Mouse (Mus musculus) thymus, postnatal 36 days (tissue): ENCODE data around the gene Olfr1093.

ENCODE experiments used
- DNase-seq, 2 experiments: peaks; one replicate each; pipeline ENCODE4 v3.0.0; 2022; ENCODE audit warnings: mixed read lengths in 2 of 2

The Olfr1093 gene

DNA sequence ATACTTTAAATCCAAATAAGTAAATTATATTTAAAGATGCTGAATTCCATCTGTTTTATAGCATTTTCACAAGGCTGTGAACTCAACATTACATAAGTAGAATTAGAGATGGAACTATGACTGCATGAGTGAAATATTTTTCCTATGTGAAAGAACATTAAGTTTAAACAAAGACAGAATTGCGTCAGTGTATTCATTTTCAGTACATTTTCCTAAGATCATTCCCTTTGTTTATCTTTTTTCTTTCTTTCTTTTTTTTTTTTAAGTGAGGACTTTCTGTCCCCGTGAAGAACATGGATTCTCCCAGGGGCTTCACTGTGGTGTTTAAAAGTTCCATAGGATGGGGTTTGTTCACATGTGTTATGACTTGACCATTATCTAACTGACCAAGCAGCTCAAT, at the start of gene Olfr1093:
Olfr1093 (plus strand) TSS at position 301 of the 400 bp plus-strand sequence.
- no peak for DNase-seq

DNA sequence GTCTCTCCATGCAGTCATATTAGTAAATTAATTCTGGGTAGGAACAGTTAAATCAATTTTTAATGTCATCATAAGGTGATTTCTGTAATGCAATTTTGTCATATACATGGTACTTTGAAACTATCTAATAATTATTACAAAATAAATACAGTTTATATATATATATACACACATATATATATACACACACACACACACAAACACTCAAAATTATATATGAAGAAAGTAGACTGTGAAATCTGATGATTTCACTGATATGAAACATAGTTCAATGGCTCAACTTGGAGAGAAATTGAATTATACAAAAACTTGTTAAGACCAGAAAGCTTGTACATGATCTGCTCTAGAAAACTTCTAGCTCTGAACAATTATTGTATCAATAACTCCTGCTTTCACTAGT, 48.7 kb upstream of the Olfr1093 start, which contains the start of gene Olfr1089:
Olfr1089 (minus strand) TSS at position 101 of the 400 bp plus-strand sequence.
- DNase-seq: no peak

DNA sequence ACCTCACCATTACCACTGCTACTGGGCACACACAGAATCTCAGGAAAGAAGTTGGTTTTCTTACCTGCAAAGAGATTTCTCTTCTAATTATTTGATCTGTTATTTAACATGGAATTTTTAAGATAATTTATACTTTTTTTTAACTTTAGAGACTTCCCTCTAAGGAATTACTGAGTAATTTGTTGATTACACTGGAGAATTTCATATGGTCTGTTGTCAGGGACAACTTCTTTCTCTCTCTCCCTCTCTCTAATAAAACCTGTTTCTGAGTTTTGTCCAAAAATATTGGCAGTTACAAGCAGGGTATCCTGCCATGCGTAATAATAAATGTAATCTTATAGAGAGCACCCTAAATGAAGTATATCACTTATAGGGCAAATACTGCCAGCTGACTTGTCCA, 23.4 kb upstream of the Olfr1093 start, which contains the start of gene Olfr1090:
Olfr1090 (minus strand) TSS at position 101 of the 400 bp plus-strand sequence.
- no peak for DNase-seq

DNA sequence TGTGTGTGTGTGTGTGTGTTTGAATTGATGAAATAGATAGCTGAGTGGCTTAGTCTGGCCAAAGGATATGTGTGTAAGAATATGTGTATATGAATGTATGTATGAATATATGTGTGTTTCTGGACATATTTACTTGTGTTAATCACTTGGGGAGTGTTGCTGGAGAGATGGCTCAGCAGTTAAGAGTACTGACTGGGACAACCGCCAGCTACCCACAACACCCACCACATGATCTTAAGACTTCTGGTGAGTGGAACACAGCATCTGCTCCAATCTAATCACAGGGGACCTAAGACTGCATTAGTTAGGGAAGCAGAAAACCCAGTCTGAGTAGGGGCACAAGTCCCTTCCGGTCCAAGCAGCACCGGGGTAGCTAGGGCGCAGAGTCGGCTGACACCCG, 21.2 kb upstream of the Olfr1093 start:
- no peak for DNase-seq

DNA sequence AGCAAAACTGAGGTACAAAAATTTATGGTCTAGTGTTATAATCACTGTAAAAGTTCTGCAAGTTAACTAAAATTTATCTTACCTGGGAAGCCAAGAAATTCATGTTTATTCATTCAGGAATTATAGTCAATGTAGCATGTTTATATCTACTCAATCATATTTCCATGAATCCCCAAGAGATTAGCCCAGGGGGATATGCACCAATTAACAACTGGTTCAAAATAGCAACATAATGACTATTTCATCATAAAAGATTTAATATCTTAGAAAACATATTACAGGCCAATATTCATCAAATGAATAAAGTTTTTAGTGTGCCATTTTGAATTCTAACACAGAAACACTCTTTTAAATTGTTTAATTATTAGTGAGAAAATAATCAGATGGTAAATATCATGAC, 27.6 kb downstream of the Olfr1093 start, which contains the start of gene Olfr141:
Olfr141 (minus strand) TSS at position 101 of the 400 bp plus-strand sequence.
- DNase-seq: no peak

DNA sequence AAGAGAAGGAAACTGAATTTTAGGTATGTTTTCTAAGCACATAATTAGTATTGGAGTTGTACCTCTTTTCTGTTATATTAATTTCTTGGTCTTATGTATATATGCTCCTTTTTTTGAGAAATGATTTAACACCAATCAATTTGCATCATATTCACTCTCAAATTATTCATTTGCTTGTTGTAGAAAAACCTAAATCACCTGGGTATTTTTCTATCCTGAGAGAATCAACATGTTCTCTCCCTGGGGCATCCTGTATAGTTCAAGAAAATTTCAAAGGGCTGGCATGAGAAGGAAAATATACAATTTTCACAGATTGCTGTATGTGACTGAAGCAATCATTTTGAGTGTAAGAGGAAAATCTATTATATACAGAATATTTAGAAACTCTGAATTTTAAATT, 42.1 kb downstream of the Olfr1093 start, which contains the start of gene Olfr1094:
Olfr1094 (plus strand) TSS at position 301 of the 400 bp plus-strand sequence.
- no peak for DNase-seq
